Comparison of ENCODE assay signal across 7 mouse cellular contexts in the genomic region with DNA sequence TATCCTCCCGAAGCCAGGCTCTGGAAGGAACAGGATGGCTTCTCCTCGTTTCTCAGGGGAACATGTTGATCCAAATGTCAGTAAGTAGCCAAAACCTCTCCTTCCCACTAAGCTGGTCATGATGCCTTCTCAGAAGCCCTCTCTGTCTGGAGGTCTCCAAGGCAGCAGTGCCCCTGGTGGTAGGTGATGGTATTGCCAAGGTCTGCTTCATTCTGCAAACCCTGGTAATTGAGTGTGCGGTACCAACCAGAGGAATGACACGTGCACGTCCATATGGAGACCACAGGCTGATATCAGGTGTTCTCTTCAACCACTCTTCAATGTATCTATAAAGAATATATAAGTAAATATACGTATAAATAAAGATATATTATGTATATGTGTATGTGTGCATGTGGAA. TPM values are rescaled to one million over a fixed set of nuclear protein-coding genes. Genes with fewer than 3 reads are reported as not detected.
DNase-seq lines count a peak whose midpoint lies in the region; ATAC-seq and TF ChIP-seq lines count a peak whose summit lies in the region.

No protein-coding gene starts in this region.

- H3K27ac ChIP-seq in liver, embryonic 14.5 days: no peak overlapping the region

- no peaks in the 10 kb centered on the region for H3K9me3 ChIP-seq in liver, embryonic 14.5 days (ENCODE audit: control insufficient read depth, low read length)

- TF ChIP-seq EP300 in liver, embryonic 14.5 days (IDR thresholded peaks at IDR 0.05; ENCODE audit: low read depth): no peak

- no peak for ATAC-seq in liver, embryonic 14.5 days (ENCODE audit: insufficient read depth)

- no peak overlapping the region for H3K9ac ChIP-seq in liver, embryonic 14.5 days (replicated peaks)

- no peak overlapping the region for H3K4me3 ChIP-seq in liver, embryonic 14.5 days (ENCODE audit: insufficient read depth in 1 of 2, low read depth in 2 of 2, low read length in 2 of 2)

- TF ChIP-seq CTCF in liver, embryonic 14.5 days (IDR thresholded peaks at IDR 0.05; ENCODE audit: low read depth): peak; percentile 96

- H3K4me2 ChIP-seq in liver, embryonic 14.5 days (ENCODE audit: low read depth): no peak overlapping the region

- H3K27me3 ChIP-seq in liver, embryonic 14.5 days (ENCODE audit: control insufficient read depth, insufficient read depth, low read length): no peaks in the 10 kb centered on the region

- 16% methylated on average over 6 of the region's 6 CpGs for WGBS in liver, embryonic 14.5 days (ENCODE audit: insufficient replicate concordance)

- no peaks in the 10 kb centered on the region for H3K4me1 ChIP-seq in liver, embryonic 14.5 days (replicated peaks; ENCODE audit: control insufficient read depth in 2 of 2, insufficient read depth in 2 of 2, low read length in 1 of 2)

- no peaks in the 10 kb centered on the region for H3K36me3 ChIP-seq in liver, embryonic 14.5 days (replicated peaks; ENCODE audit: control insufficient read depth, insufficient read depth, low read depth)

- peak; percentile 23 for DNase-seq in urinary bladder, adult 2 months (ENCODE audit: low spot score)
- DNase-seq in urinary bladder, postnatal 10 days (ENCODE audit: low spot score): no peak
- peak; percentile 13 for DNase-seq in adrenal gland, adult 8-10 months
- peak; percentile 69 for DNase-seq in embryo, embryonic 9.5 days (ENCODE audit: extremely low spot score)
- DNase-seq in kidney, adult 8-10 months: peak; percentile 23 to 46
- DNase-seq in liver, embryonic 14.5 days (ENCODE audit: low read depth in 3 of 3, low spot score in 3 of 3): peak; percentile 11 to 28 (median 24)
- DNase-seq in right cerebral cortex, postnatal 25 days: peak; percentile 18

RNA-seq across cellular contexts. Expression of a gene that starts 11.5 kb away (rescaled TPM):
- 26.1 and 28.4 TPM in 2 replicates for polyA plus RNA-seq in urinary bladder, adult 2 months (2012; rRNA removed)
- total RNA-seq in adrenal gland, adult 8-10 months (2022): 10 to 100 TPM; 16.4 to 22.2 (median 19.1) TPM
- 6.0 and 9.0 TPM in 2 replicates for polyA plus RNA-seq in liver, embryonic 14.5 days (2012; rRNA removed)
- polyA plus RNA-seq in liver, embryonic 14.5 days (2014; fragmentation: Nextera tagmentation; extraction: Ambion mirVana): 8.6 and 9.4 TPM in 2 replicates

RNA-seq across cellular contexts. Expression of a gene that starts 34.2 kb away (rescaled TPM):
- 0.04 TPM in 1 of 2 replicates, not detected in the other for polyA plus RNA-seq in urinary bladder, adult 2 months (2012; rRNA removed)
- total RNA-seq in adrenal gland, adult 8-10 months (2022): not detected
- polyA plus RNA-seq in liver, embryonic 14.5 days (2012; rRNA removed): 0.02 TPM in 1 of 2 replicates, not detected in the other
- not detected in 2 replicates for polyA plus RNA-seq in liver, embryonic 14.5 days (2014; fragmentation: Nextera tagmentation; extraction: Ambion mirVana)

RNA-seq across cellular contexts. Expression of a gene that starts 54.1 kb away (rescaled TPM):
- 11.7 and 16.7 TPM in 2 replicates for polyA plus RNA-seq in urinary bladder, adult 2 months (2012; rRNA removed)
- total RNA-seq in adrenal gland, adult 8-10 months (2022): 100 to 1,000 TPM in 3 of 4 experiments, 10 to 100 TPM in 1; 88.1 to 157 (median 111) TPM
- polyA plus RNA-seq in liver, embryonic 14.5 days (2012; rRNA removed): 11.9 and 12.8 TPM in 2 replicates
- polyA plus RNA-seq in liver, embryonic 14.5 days (2014; fragmentation: Nextera tagmentation; extraction: Ambion mirVana): 13.7 and 16.3 TPM in 2 replicates
